Mouse (Mus musculus): ENCODE measurements around the gene Tbc1d12.

DNA sequence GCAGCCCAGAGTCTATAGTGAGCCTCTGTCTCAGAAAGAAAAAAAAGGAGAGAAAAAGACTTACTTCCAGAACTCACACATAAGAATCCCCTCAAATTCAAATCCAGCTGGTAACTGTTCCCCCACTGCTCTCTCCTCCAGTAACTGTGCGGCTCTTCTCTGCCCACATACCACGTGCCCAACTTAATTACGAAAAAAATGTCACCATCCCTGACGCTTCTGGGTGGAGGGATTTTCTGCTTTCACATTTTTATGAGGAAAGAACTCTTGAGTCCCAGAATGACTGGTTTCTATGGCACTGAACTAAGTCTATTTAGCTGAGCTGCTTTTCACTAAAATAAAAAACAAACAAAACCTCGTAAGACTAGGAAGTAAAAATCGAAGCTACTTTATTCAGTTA is 48.6 kb upstream of the Tbc1d12 start:
- no peak for TF ChIP-seq CTCF (IDR thresholded peaks at IDR 0.05 in 2 of 3, conservative IDR thresholded peaks at IDR 0.05 in 1 of 3; ENCODE audit: control insufficient read depth in 1 of 3, insufficient read depth in 1 of 3, low read depth in 2 of 3, low read length in 3 of 3, poor library complexity in 1 of 3, severe bottlenecking in 1 of 3)
- TF ChIP-seq TBP (IDR thresholded peaks at IDR 0.05; ENCODE audit: low read depth, low read length), result no peak
- no peak for TF ChIP-seq UBTF (IDR thresholded peaks at IDR 0.05; ENCODE audit: borderline replicate concordance, insufficient read depth, low read depth, low read length)
- no peak for TF ChIP-seq POLR2A (IDR thresholded peaks at IDR 0.05; ENCODE audit: control insufficient read depth in 1 of 2, insufficient read depth in 1 of 2, low read depth in 1 of 2, low read length in 2 of 2, poor library complexity in 1 of 2)
- TF ChIP-seq MAFK (IDR thresholded peaks at IDR 0.05; ENCODE audit: borderline replicate concordance, low read depth, low read length), result no peak
- TF ChIP-seq CHD2 (IDR thresholded peaks at IDR 0.05; ENCODE audit: low read length), result no peak
- TF ChIP-seq ZC3H11A (IDR thresholded peaks at IDR 0.05; ENCODE audit: low read depth, low read length), result no peak
- TF ChIP-seq E2F4 (IDR thresholded peaks at IDR 0.05; ENCODE audit: borderline replicate concordance, low read depth, low read length), result no peak
- TF ChIP-seq NRF1 (IDR thresholded peaks at IDR 0.05; ENCODE audit: insufficient read depth, low read depth, low read length, poor library complexity, severe bottlenecking), result no peak
- TF ChIP-seq TAL1 (IDR thresholded peaks at IDR 0.05; ENCODE audit: low read length), result no peak
- no peak for TF ChIP-seq MXI1 (IDR thresholded peaks at IDR 0.05; ENCODE audit: low read depth, low read length)
- no peak for TF ChIP-seq TCF12 (IDR thresholded peaks at IDR 0.05; ENCODE audit: low read depth, low read length)

Data from MEL (cell line).